Mouse (Mus musculus): ENCODE measurements around the gene Aldh4a1. TPM values are rescaled to one million over a fixed set of nuclear protein-coding genes. Genes with fewer than 3 reads are reported as not detected.
A peak's percentile ranks its signal among the peaks of the same experiment; 100 is the strongest.

Gene Aldh4a1
- total and polyA plus RNA-seq, 2 experiments from 2014 or later = 24.9 to 47.7 TPM

DNA sequence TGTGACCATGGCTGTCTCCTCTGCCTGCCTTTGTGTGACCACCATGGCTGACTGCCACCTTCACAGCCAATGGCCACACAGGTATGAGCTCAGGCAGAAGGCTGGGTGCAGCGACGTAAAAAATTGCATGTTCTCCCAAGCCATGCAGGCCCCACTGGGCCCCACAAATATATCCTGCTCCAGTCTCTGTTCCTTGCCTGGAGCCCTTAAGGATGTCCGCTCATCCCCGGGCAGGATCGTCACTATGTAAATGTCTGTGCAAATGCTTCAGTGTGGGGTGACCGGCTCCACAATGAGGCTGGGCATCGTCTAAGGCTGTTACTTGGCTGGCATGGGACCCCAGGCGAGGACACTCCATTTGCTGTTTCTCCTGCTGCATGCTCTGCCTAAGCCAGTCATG, 30.6 kb downstream of the Aldh4a1 start, which contains the start of gene Tas1r2:
TSS of gene Tas1r2 (plus strand) at position 301 of the 400 bp plus-strand sequence.
- peaks cover 1% of the 10 kb centered on the region; the same call in 1 of the 2 replicates for H3K36me3 ChIP-seq (replicated peaks; ENCODE audit: control insufficient read depth, insufficient read depth, low read length)
- no peak for TF ChIP-seq CTCF (IDR thresholded peaks at IDR 0.05; ENCODE audit: low read depth)
- no peak for TF ChIP-seq EP300 (IDR thresholded peaks at IDR 0.05; ENCODE audit: low read depth)
- H3K4me3 ChIP-seq (ENCODE audit: low read depth, low read length) = no peak within 1 kb of the TSS
- H3K9ac ChIP-seq (replicated peaks; ENCODE audit: low read depth, low read length) = no peak within 1 kb of the TSS
- WGBS = 75% methylated on average over 8 of the region's 8 CpGs
- H3K4me2 ChIP-seq (ENCODE audit: low read depth, low read length) = no peak within 1 kb of the TSS
- ATAC-seq (ENCODE audit: insufficient read depth, low read depth) (no peak), DNase-seq (ENCODE audit: low spot score) (no peak)
- no peaks in the 10 kb centered on the region for H3K27me3 ChIP-seq (ENCODE audit: control insufficient read depth, insufficient read depth, low read length)
- H3K27ac ChIP-seq (ENCODE audit: low read depth) = no peak within 1 kb of the TSS
- H3K4me1 ChIP-seq (ENCODE audit: control insufficient read depth, insufficient read depth) = no peaks in the 10 kb centered on the region
- 0 out of 2 replicates have a peak, but pooled peaks cover under 1% of the 10 kb centered on the region for H3K9me3 ChIP-seq (replicated peaks; ENCODE audit: control insufficient read depth, low read length)

DNA sequence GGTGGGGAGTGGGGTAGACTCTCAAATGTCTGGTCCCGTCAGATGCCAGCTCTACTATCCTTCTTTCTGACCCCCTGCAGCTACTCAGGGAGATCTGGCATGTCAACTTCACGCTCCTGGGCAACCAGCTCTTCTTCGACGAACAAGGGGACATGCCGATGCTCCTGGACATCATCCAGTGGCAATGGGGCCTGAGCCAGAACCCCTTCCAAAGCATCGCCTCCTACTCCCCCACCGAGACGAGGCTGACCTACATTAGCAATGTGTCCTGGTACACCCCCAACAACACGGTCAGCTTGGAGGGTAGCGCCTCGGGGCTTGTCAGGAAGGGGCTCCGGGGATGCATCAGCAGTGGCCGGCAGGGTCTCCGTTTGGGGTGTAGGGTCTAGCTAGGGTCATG, 39.2 kb downstream of the Aldh4a1 start:
- ATAC-seq (ENCODE audit: insufficient read depth, low read depth) (no peak), DNase-seq (ENCODE audit: low spot score) (no peak)
- Histone ChIP-seq H3K36me3 (replicated peaks; ENCODE audit: control insufficient read depth, insufficient read depth, low read length) (no peaks in the 10 kb centered on the region), H3K4me2 (ENCODE audit: low read depth, low read length) (no peak overlapping the region), H3K27ac (ENCODE audit: low read depth) (no peak overlapping the region), H3K4me3 (ENCODE audit: low read depth, low read length) (no peak overlapping the region), H3K9ac (replicated peaks; ENCODE audit: low read depth, low read length) (no peak overlapping the region), H3K4me1 (ENCODE audit: control insufficient read depth, insufficient read depth) (no peaks in the 10 kb centered on the region), H3K9me3 (replicated peaks; ENCODE audit: control insufficient read depth, low read length) (peaks cover 8% of the 10 kb centered on the region; the same call in 1 of the 2 replicates), H3K27me3 (ENCODE audit: control insufficient read depth, insufficient read depth, low read length) (no peaks in the 10 kb centered on the region)
- WGBS = 75% methylated on average over 14 of the region's 14 CpGs
- no peak for TF ChIP-seq CTCF (IDR thresholded peaks at IDR 0.05; ENCODE audit: low read depth)
- no peak for TF ChIP-seq EP300 (IDR thresholded peaks at IDR 0.05; ENCODE audit: low read depth)

DNA sequence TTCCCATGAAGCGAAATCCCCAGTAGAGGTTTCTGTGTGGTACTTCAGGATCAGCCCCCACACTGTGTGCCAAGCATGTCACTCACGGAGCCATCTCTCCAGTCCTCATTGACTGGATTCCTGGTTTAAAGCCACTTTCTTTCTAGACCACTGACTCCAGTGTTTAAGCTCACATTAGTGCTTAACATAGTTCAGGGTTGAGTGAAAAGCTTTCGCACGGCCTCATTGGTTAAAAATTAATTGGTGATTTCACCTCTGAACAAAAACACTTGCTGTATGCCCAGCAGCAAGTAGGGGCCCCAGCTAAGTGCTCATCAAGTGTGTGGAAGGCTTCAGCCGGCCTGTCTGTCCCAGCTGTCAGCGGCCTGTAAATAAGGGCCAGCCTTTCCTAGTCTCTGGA, 45.0 kb downstream of the Aldh4a1 start:
- H3K9ac ChIP-seq (replicated peaks; ENCODE audit: low read depth, low read length) = no peak overlapping the region
- ATAC-seq (ENCODE audit: insufficient read depth, low read depth) (no peak), DNase-seq (ENCODE audit: low spot score) (no peak)
- H3K9me3 ChIP-seq (replicated peaks; ENCODE audit: control insufficient read depth, low read length) = no peaks in the 10 kb centered on the region
- no peaks in the 10 kb centered on the region for H3K36me3 ChIP-seq (replicated peaks; ENCODE audit: control insufficient read depth, insufficient read depth, low read length)
- WGBS = 76% methylated on average over 6 of the region's 6 CpGs
- TF ChIP-seq EP300 (IDR thresholded peaks at IDR 0.05; ENCODE audit: low read depth) (no peak), CTCF (IDR thresholded peaks at IDR 0.05; ENCODE audit: low read depth) (no peak)
- H3K27ac ChIP-seq (ENCODE audit: low read depth) = no peak overlapping the region
- H3K27me3 ChIP-seq (ENCODE audit: control insufficient read depth, insufficient read depth, low read length) = no peaks in the 10 kb centered on the region
- no peak overlapping the region for H3K4me2 ChIP-seq (ENCODE audit: low read depth, low read length)
- H3K4me1 ChIP-seq (ENCODE audit: control insufficient read depth, insufficient read depth) = no peaks in the 10 kb centered on the region
- no peak overlapping the region for H3K4me3 ChIP-seq (ENCODE audit: low read depth, low read length)

DNA sequence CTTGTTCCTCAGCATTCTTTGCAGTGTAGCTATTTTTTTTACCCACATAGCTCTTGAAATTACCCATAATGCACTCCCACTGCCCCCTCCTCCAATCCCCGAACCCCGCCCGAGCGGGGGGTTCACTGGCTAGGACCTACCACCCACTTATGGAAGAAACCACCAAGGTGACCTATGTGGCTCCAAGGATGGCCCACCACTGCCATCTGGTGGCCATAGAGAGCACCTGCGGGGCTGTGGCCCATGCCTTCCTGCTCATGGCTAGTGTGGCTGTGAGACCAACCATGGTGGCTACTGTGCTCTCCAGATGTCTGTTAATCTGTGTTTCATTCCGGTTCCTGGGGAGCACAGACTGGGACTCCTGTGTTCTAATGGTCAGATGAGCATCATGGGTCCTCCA, 47.2 kb downstream of the Aldh4a1 start:
- ATAC-seq (ENCODE audit: insufficient read depth, low read depth) (no peak; the same call in 1 of the 2 replicates), DNase-seq (ENCODE audit: low spot score) (peak; percentile 22)
- TF ChIP-seq CTCF (IDR thresholded peaks at IDR 0.05; ENCODE audit: low read depth) = peak; percentile 87
- no peak for TF ChIP-seq EP300 (IDR thresholded peaks at IDR 0.05; ENCODE audit: low read depth)

DNA sequence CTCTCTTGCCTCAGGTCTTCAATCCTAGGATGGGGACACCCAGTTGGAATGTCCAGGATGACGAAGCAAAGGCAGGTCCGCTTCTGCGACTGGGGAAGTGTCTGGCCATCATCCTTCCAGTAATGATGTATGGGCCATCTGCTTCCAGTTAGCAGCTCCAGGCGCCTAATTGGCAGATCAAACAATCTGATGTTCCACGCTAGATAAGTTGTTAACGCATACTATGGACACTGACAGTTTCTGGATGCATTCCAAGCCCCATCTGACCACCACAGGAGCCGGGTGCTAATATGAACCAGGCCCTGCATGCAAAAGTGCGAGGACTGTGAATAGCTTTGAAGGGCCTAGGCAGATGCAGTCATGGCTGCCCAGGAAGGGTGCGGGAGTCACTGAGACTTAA, 53.0 kb downstream of the Aldh4a1 start:
- no peak overlapping the region for H3K4me2 ChIP-seq (ENCODE audit: low read depth, low read length)
- no peaks in the 10 kb centered on the region for H3K36me3 ChIP-seq (replicated peaks; ENCODE audit: control insufficient read depth, insufficient read depth, low read length)
- DNase-seq (ENCODE audit: low spot score) (no peak), ATAC-seq (ENCODE audit: insufficient read depth, low read depth) (no peak)
- no peak overlapping the region for H3K27ac ChIP-seq (ENCODE audit: low read depth)
- TF ChIP-seq CTCF (IDR thresholded peaks at IDR 0.05; ENCODE audit: low read depth) (no peak), EP300 (IDR thresholded peaks at IDR 0.05; ENCODE audit: low read depth) (no peak)
- H3K4me3 ChIP-seq (ENCODE audit: low read depth, low read length) = no peak overlapping the region
- 0 out of 2 replicates have a peak, but pooled peaks cover 15% of the 10 kb centered on the region for H3K9me3 ChIP-seq (replicated peaks; ENCODE audit: control insufficient read depth, low read length)
- H3K27me3 ChIP-seq (ENCODE audit: control insufficient read depth, insufficient read depth, low read length) = peaks cover 3% of the 10 kb centered on the region; the same call in 1 of the 2 replicates
- H3K4me1 ChIP-seq (ENCODE audit: control insufficient read depth, insufficient read depth) = no peaks in the 10 kb centered on the region
- WGBS = 42% methylated on average over 9 of the region's 9 CpGs
- H3K9ac ChIP-seq (replicated peaks; ENCODE audit: low read depth, low read length) = no peak overlapping the region

More for the DNA sequence above, 47.2 kb downstream of the Aldh4a1 start:
- Histone ChIP-seq H3K9me3 (replicated peaks; ENCODE audit: control insufficient read depth, low read length) (no peaks in the 10 kb centered on the region), H3K36me3 (replicated peaks; ENCODE audit: control insufficient read depth, insufficient read depth, low read length) (no peaks in the 10 kb centered on the region), H3K4me1 (ENCODE audit: control insufficient read depth, insufficient read depth) (no peaks in the 10 kb centered on the region), H3K4me3 (ENCODE audit: low read depth, low read length) (no peak overlapping the region), H3K27ac (ENCODE audit: low read depth) (no peak overlapping the region), H3K4me2 (ENCODE audit: low read depth, low read length) (no peak overlapping the region), H3K9ac (replicated peaks; ENCODE audit: low read depth, low read length) (no peak overlapping the region), H3K27me3 (ENCODE audit: control insufficient read depth, insufficient read depth, low read length) (peaks cover 2% of the 10 kb centered on the region; the same call in 1 of the 2 replicates)
- WGBS = 6% methylated on average over 6 of the region's 6 CpGs

Measured in heart, postnatal 0 days (tissue).